Mouse (Mus musculus) kidney, postnatal 4 days (tissue): Measurements from ENCODE around the gene Jade2.

Source experiments
- DNase-seq, 2 experiments: peaks; one replicate each; pipeline ENCODE4 v3.0.0; 2021; ENCODE audit warnings: mixed read lengths in 2 of 2

The Jade2 gene

GRCm38 (mm10) chr11:51785926-51786325 is 71.5 kb downstream of the Jade2 start:
- DNase-seq = peak; percentile 68 to 71

GRCm38 (mm10) chr11:51782721-51783120 is 74.7 kb downstream of the Jade2 start:
- DNase-seq = no peak

GRCm38 (mm10) chr11:51780773-51781267 is 76.6 kb downstream of the Jade2 start:
- DNase-seq = no peak

GRCm38 (mm10) chr11:51777478-51777877 is 80.0 kb downstream of the Jade2 start:
- no peak for DNase-seq

GRCm38 (mm10) chr11:51775507-51775906 is 81.9 kb downstream of the Jade2 start:
- no peak for DNase-seq

GRCm38 (mm10) chr11:51768296-51768695 is 89.2 kb downstream of the Jade2 start:
- DNase-seq = no peak

- DNase-seq = no peak
Measured at GRCm38 (mm10) chr11:51767579-51768220, 89.8 kb downstream of the Jade2 start.

GRCm38 (mm10) chr11:51764816-51765215 is 92.6 kb downstream of the Jade2 start:
- no peak for DNase-seq

GRCm38 (mm10) chr11:51763955-51764354 is 93.5 kb downstream of the Jade2 start:
- no peak for DNase-seq
